Mouse (Mus musculus) effector memory CD4-positive, alpha-beta T cell, adult 5 months (primary cell): Measurements from ENCODE around the gene Slc35f4. TPM values are rescaled to one million over a fixed set of nuclear protein-coding genes. Genes with fewer than 3 reads are reported as not detected.

Experiments used
- polyA plus RNA-seq: library from polyadenylated mRNA; unstranded; fragments of 100-300 nt; shearing (Covaris generic); gene quantifications from one replicate; pipeline ENCODE4 v1.2.1, GENCODE M21; 2017

Slc35f4 gene
- not detected for polyA plus RNA-seq

DNA sequence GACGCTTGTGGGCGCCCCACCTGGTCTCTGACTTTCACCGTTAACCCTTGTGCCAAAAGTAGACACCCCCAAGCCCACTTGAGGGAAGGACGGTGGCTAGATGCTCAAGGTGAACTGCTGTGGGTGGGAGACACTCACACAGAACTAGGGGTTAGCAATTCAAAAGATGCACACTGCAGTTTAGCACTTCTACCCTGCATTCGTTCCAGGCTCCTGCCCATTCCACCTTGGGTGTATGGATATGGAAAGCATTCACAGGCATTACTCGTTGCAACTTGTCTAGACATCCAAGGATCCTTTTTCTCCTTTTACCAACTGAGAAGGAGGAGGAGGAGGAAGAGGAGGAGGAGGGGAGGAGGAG is at the start of gene Slc35f4:
TSS of gene Slc35f4 (minus strand) at position 116 of the 361 bp plus-strand sequence.

